Mouse (Mus musculus) limb, embryonic 11.5 days (tissue): ENCODE measurements around the gene Tmc6. TPM values are rescaled to one million over a fixed set of nuclear protein-coding genes. Genes with fewer than 3 reads are reported as not detected.

Experiments
- ATAC-seq: fragments of 200-750 bp; cut with Nextera tagmentation; 2 replicates; pipeline ENCODE4 v1.8.0; 2017; ENCODE audit warnings: low read depth; ENCODE audit not compliant: insufficient number of reproducible peaks, low FRiP score, low TSS enrichment
- DNase-seq: peaks from one replicate; pipeline ENCODE4 v3.0.0-alpha.2; 2015; ENCODE audit warnings: low spot score
- H3K27ac ChIP-seq: fragments of 300-500 bp; sonication (generic); replicated peaks from 2 replicates; pipeline ENCODE4 v1.5.1; 2014; ENCODE audit warnings: low read depth, mild to moderate bottlenecking, low read length
- H3K27me3 ChIP-seq: fragments of 300-500 bp; sonication (generic); 2 replicates; pipeline ENCODE4 v1.6.1; 2014; ENCODE audit warnings: mild to moderate bottlenecking, low read length, mixed read lengths; ENCODE audit not compliant: control insufficient read depth, insufficient read depth
- H3K36me3 ChIP-seq: fragments of 300-500 bp; sonication (generic); 2 replicates; pipeline ENCODE4 v1.6.1; 2014; ENCODE audit warnings: mild to moderate bottlenecking, low read length, moderate library complexity, mixed read lengths; ENCODE audit not compliant: control insufficient read depth, insufficient read depth
- H3K4me1 ChIP-seq: fragments of 300-500 bp; sonication (generic); 2 replicates; pipeline ENCODE4 v1.6.1; 2014; ENCODE audit warnings: low read length, mixed read lengths; ENCODE audit not compliant: control insufficient read depth, insufficient read depth
- H3K4me2 ChIP-seq: fragments of 300-500 bp; sonication (generic); 2 replicates; pipeline ENCODE4 v1.6.1; 2014; ENCODE audit warnings: low read depth, mild to moderate bottlenecking, moderate library complexity; ENCODE audit not compliant: severe bottlenecking
- H3K4me3 ChIP-seq: fragments of 300-500 bp; sonication (generic); 2 replicates; pipeline ENCODE4 v1.5.1; 2014; ENCODE audit warnings: low read depth, low read length
- H3K9ac ChIP-seq: fragments of 300-500 bp; sonication (generic); 2 replicates; pipeline ENCODE4 v1.6.1; 2014; ENCODE audit warnings: mild to moderate bottlenecking, low read length
- H3K9me3 ChIP-seq: fragments of 300-500 bp; sonication (generic); 2 replicates; pipeline ENCODE4 v1.6.1; 2016; ENCODE audit warnings: low read length; ENCODE audit not compliant: control insufficient read depth
- WGBS: fragments of 180-500 bp; shearing (Covaris S2); extraction: QIAGEN DNeasy Blood & Tissue Kit; methylation state at CpG from one replicate; pipeline ENCODE4 v1.1.7; 2014; 5-methylcytosine and 5-hydroxymethylcytosine counted together
- polyA plus RNA-seq: library from polyadenylated mRNA; unstranded; fragments of >200 nt; fragmentation: Nextera tagmentation; extraction: Ambion mirVana; gene quantifications from 2 replicates; pipeline ENCODE4 v1.2.1, GENCODE M21; 2014

Gene Tmc6
- polyA plus RNA-seq, 1 experiment from 2014 or later, result 19.3 TPM

GRCm38 (mm10) chr11:117729798-117730489, 52.1 kb downstream of the Tmc6 start:
- Histone ChIP-seq H3K36me3 (peaks cover 2% of the 10 kb centered on the region; the same call in 1 of the 2 replicates), H3K27ac (no peak overlapping the region), H3K4me3 (no peak overlapping the region), H3K27me3 (no peaks in the 10 kb centered on the region), H3K4me1 (no peaks in the 10 kb centered on the region), H3K4me2 (no peak overlapping the region), H3K9me3 (no peaks in the 10 kb centered on the region), H3K9ac (no peak overlapping the region)
- 85% methylated on average over 7 of the region's 7 CpGs for WGBS
- DNase-seq, result no peak
- no peak for ATAC-seq

GRCm38 (mm10) chr11:117729341-117729740, 52.7 kb downstream of the Tmc6 start:
- H3K9ac ChIP-seq, result no peak overlapping the region
- no peak overlapping the region for H3K4me3 ChIP-seq
- no peaks in the 10 kb centered on the region for H3K27me3 ChIP-seq
- no peak overlapping the region for H3K4me2 ChIP-seq
- no peak for DNase-seq
- no peaks in the 10 kb centered on the region for H3K9me3 ChIP-seq
- WGBS, result 89% methylated on average over 3 of the region's 3 CpGs
- H3K27ac ChIP-seq, result no peak overlapping the region
- H3K36me3 ChIP-seq, result peaks cover 2% of the 10 kb centered on the region; the same call in 1 of the 2 replicates
- no peak for ATAC-seq
- H3K4me1 ChIP-seq, result no peaks in the 10 kb centered on the region

- ATAC-seq (no peak), DNase-seq (no peak)
- H3K4me1 ChIP-seq, result no peaks in the 10 kb centered on the region
- no peaks in the 10 kb centered on the region for H3K27me3 ChIP-seq
- H3K36me3 ChIP-seq, result peaks cover 2% of the 10 kb centered on the region; the same call in 1 of the 2 replicates
- no peak overlapping the region for H3K4me3 ChIP-seq
- H3K27ac ChIP-seq, result no peak overlapping the region
- 83% methylated on average over 1 of the region's 1 CpGs for WGBS
- no peak overlapping the region for H3K9ac ChIP-seq
- H3K4me2 ChIP-seq, result no peak overlapping the region
- H3K9me3 ChIP-seq, result no peaks in the 10 kb centered on the region
These were observed 53.2 kb downstream of the Tmc6 start for GRCm38 (mm10) chr11:117728841-117729240.

- Histone ChIP-seq H3K9ac (no peak overlapping the region), H3K27me3 (no peaks in the 10 kb centered on the region), H3K4me1 (no peaks in the 10 kb centered on the region), H3K36me3 (peaks cover 2% of the 10 kb centered on the region; the same call in 1 of the 2 replicates), H3K4me3 (no peak overlapping the region), H3K27ac (no peak overlapping the region; the same call in 1 of the 2 replicates), H3K4me2 (no peak overlapping the region), H3K9me3 (no peaks in the 10 kb centered on the region)
- DNase-seq, result no peak
- no peak for ATAC-seq
- WGBS, result 90% methylated on average over 5 of the region's 5 CpGs
These were observed 53.8 kb downstream of the Tmc6 start for GRCm38 (mm10) chr11:117728245-117728644.

GRCm38 (mm10) chr11:117727031-117727430, 55.0 kb downstream of the Tmc6 start:
- no peak overlapping the region for H3K27ac ChIP-seq
- ATAC-seq (no peak), DNase-seq (no peak)
- no peaks in the 10 kb centered on the region for H3K9me3 ChIP-seq
- H3K4me3 ChIP-seq, result no peak overlapping the region
- H3K4me2 ChIP-seq, result no peak overlapping the region
- no peak overlapping the region for H3K9ac ChIP-seq
- H3K27me3 ChIP-seq, result no peaks in the 10 kb centered on the region
- no peaks in the 10 kb centered on the region for H3K4me1 ChIP-seq
- peaks cover 2% of the 10 kb centered on the region; the same call in 1 of the 2 replicates for H3K36me3 ChIP-seq
- WGBS, result 96% methylated on average over 4 of the region's 4 CpGs

- ATAC-seq (no peak), DNase-seq (no peak)
- no peak overlapping the region for H3K27ac ChIP-seq
- H3K9me3 ChIP-seq, result no peaks in the 10 kb centered on the region
- no peaks in the 10 kb centered on the region for H3K4me1 ChIP-seq
- peaks cover 14% of the 10 kb centered on the region for H3K36me3 ChIP-seq
- WGBS, result 84% methylated on average over 6 of the region's 6 CpGs
- no peak overlapping the region for H3K4me2 ChIP-seq
- H3K27me3 ChIP-seq, result no peaks in the 10 kb centered on the region
- no peak overlapping the region for H3K4me3 ChIP-seq
- no peak overlapping the region for H3K9ac ChIP-seq
These were observed 57.2 kb downstream of the Tmc6 start for GRCm38 (mm10) chr11:117724604-117725301.

GRCm38 (mm10) chr11:117718838-117719237, 63.2 kb downstream of the Tmc6 start:
- H3K9me3 ChIP-seq, result no peaks in the 10 kb centered on the region
- H3K36me3 ChIP-seq, result peaks cover 23% of the 10 kb centered on the region
- H3K4me3 ChIP-seq, result no peak overlapping the region
- no peaks in the 10 kb centered on the region for H3K4me1 ChIP-seq
- 95% methylated on average over 3 of the region's 3 CpGs for WGBS
- no peaks in the 10 kb centered on the region for H3K27me3 ChIP-seq
- no peak for ATAC-seq
- H3K4me2 ChIP-seq, result no peak overlapping the region
- H3K9ac ChIP-seq, result no peak overlapping the region
- no peak for DNase-seq
- H3K27ac ChIP-seq, result no peak overlapping the region
